Mouse (Mus musculus) urinary bladder, postnatal 14 days (tissue): ENCODE results near the gene Parp8.
"Not testable (repeated sequence)": the region's sequence is repeated elsewhere in the genome, so short reads cannot be mapped to it uniquely, and the experiment has no call there.

Source experiments
- DNase-seq: peaks from one replicate; pipeline ENCODE4 v3.0.0; 2021; ENCODE audit warnings: low spot score

Parp8 gene

GRCm38 (mm10) chr13:116962480-116963462 lies 62.6 kb downstream of the Parp8 start:
- DNase-seq: no peak

- no peak for DNase-seq
Observed at GRCm38 (mm10) chr13:116958776-116959589, 66.4 kb downstream of the Parp8 start.

- no peak for DNase-seq
Observed at GRCm38 (mm10) chr13:116957577-116957976, 67.8 kb downstream of the Parp8 start.

GRCm38 (mm10) chr13:116951336-116951735 lies 74.0 kb downstream of the Parp8 start:
- DNase-seq: no peak

GRCm38 (mm10) chr13:116949527-116949926 lies 75.8 kb downstream of the Parp8 start:
- no peak for DNase-seq

GRCm38 (mm10) chr13:116949056-116949455 lies 76.3 kb downstream of the Parp8 start:
- DNase-seq: no peak

- no peak for DNase-seq
Observed at GRCm38 (mm10) chr13:116948299-116948659, 77.1 kb downstream of the Parp8 start.

- DNase-seq: no peak
Observed at GRCm38 (mm10) chr13:116947611-116948298, 77.6 kb downstream of the Parp8 start.

- no peak for DNase-seq
Observed at GRCm38 (mm10) chr13:116946566-116946965, 78.8 kb downstream of the Parp8 start.

- no peak for DNase-seq
Observed at GRCm38 (mm10) chr13:116941280-116942015, 83.9 kb downstream of the Parp8 start.

- no peak for DNase-seq
Observed at GRCm38 (mm10) chr13:116940761-116941160, 84.6 kb downstream of the Parp8 start.

- not testable (repeated sequence) for DNase-seq
Observed at GRCm38 (mm10) chr13:116937019-116937418, 88.3 kb downstream of the Parp8 start.

GRCm38 (mm10) chr13:116917387-116917930 lies 107.9 kb downstream of the Parp8 start:
- no peak for DNase-seq

- DNase-seq: no peak
Observed at GRCm38 (mm10) chr13:116908284-116908683, 117.1 kb downstream of the Parp8 start.

GRCm38 (mm10) chr13:116903394-116903793 lies 121.9 kb downstream of the Parp8 start:
- DNase-seq: no peak

GRCm38 (mm10) chr13:116898395-116898794 lies 126.9 kb downstream of the Parp8 start:
- DNase-seq: no peak

- DNase-seq: no peak
Observed at GRCm38 (mm10) chr13:116897711-116898110, 127.6 kb downstream of the Parp8 start.

GRCm38 (mm10) chr13:116884422-116884942 lies 140.9 kb downstream of the Parp8 start:
- no peak for DNase-seq

GRCm38 (mm10) chr13:116882226-116882625 lies 143.1 kb downstream of the Parp8 start:
- DNase-seq: no peak

GRCm38 (mm10) chr13:116879580-116880192 lies 145.7 kb downstream of the Parp8 start:
- no peak for DNase-seq
